Mouse (Mus musculus): ENCODE results near the gene Srd5a3. TPM values are rescaled to one million over a fixed set of nuclear protein-coding genes. Genes with fewer than 3 reads are reported as not detected.

Srd5a3 gene
- polyA plus RNA-seq, 1 experiment, result 11.0 TPM

- TF ChIP-seq CTCF (IDR thresholded peaks at IDR 0.05; ENCODE audit: control insufficient read depth, insufficient read depth, low read length), result no peak
- TF ChIP-seq POLR2A (IDR thresholded peaks at IDR 0.05; ENCODE audit: borderline replicate concordance, control insufficient read depth, low read depth, low read length), result no peak
- Histone ChIP-seq H3K4me1 (ENCODE audit: control insufficient read depth, insufficient read depth, low read length) (no peaks in the 10 kb centered on the region), H3K27ac (ENCODE audit: control insufficient read depth, insufficient read depth, low read depth, low read length, poor library complexity) (no peak overlapping the region), H3K4me3 (replicated peaks; ENCODE audit: control insufficient read depth, low read depth, low read length) (no peak overlapping the region)
- 70% methylated on average over 5 of the region's 5 CpGs for WGBS
Measured at GRCm38 (mm10) chr5:76120634-76121033, 19.4 kb upstream of the Srd5a3 start.

GRCm38 (mm10) chr5:76127584-76128316, 12.3 kb upstream of the Srd5a3 start:
- Histone ChIP-seq H3K4me1 (ENCODE audit: control insufficient read depth, insufficient read depth, low read length) (peaks cover 1% of the 10 kb centered on the region; the same call in 1 of the 2 replicates), H3K27ac (ENCODE audit: control insufficient read depth, insufficient read depth, low read depth, low read length, poor library complexity) (no peak overlapping the region), H3K4me3 (replicated peaks; ENCODE audit: control insufficient read depth, low read depth, low read length) (no peak overlapping the region)
- no peak for TF ChIP-seq CTCF (IDR thresholded peaks at IDR 0.05; ENCODE audit: control insufficient read depth, insufficient read depth, low read length)
- no peak for TF ChIP-seq POLR2A (IDR thresholded peaks at IDR 0.05; ENCODE audit: borderline replicate concordance, control insufficient read depth, low read depth, low read length)
- WGBS, result 79% methylated on average over 5 of the region's 5 CpGs

GRCm38 (mm10) chr5:76130292-76130691, 9.8 kb upstream of the Srd5a3 start:
- Histone ChIP-seq H3K4me1 (ENCODE audit: control insufficient read depth, insufficient read depth, low read length) (peaks cover 1% of the 10 kb centered on the region; the same call in 1 of the 2 replicates), H3K27ac (ENCODE audit: control insufficient read depth, insufficient read depth, low read depth, low read length, poor library complexity) (no peak overlapping the region), H3K4me3 (replicated peaks; ENCODE audit: control insufficient read depth, low read depth, low read length) (no peak overlapping the region)
- WGBS, result 17% methylated on average over 2 of the region's 2 CpGs
- TF ChIP-seq CTCF (IDR thresholded peaks at IDR 0.05; ENCODE audit: control insufficient read depth, insufficient read depth, low read length) (no peak), POLR2A (IDR thresholded peaks at IDR 0.05; ENCODE audit: borderline replicate concordance, control insufficient read depth, low read depth, low read length) (no peak)

DNA sequence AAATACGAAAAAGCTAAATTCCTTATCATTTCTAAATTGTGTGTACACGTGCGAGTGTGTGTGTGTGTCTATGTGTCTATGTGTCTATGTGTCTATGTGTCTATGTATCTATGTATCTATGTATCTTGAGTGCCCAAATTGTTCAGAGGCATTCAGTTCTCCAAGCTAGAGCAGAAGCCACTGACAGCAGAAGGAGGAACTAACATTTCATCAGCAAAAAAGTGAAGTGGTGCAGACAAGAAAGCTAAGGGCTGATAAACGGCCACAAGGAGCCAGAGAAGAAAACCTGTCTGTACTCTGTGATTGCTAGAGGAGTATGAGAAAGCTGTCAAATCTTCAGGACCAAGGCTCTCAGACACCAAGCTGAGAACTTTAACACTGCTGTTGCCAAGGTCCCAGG, 8.1 kb upstream of the Srd5a3 start:
- peak overlapping the region; percentile 94 for H3K27ac ChIP-seq (ENCODE audit: control insufficient read depth, insufficient read depth, low read depth, low read length, poor library complexity)
- no peak overlapping the region for H3K4me3 ChIP-seq (replicated peaks; ENCODE audit: control insufficient read depth, low read depth, low read length)
- H3K4me1 ChIP-seq (ENCODE audit: control insufficient read depth, insufficient read depth, low read length), result peaks cover 3% of the 10 kb centered on the region; the same call in 1 of the 2 replicates
- WGBS, result 49% methylated on average over 4 of the region's 4 CpGs
- no peak for TF ChIP-seq CTCF (IDR thresholded peaks at IDR 0.05; ENCODE audit: control insufficient read depth, insufficient read depth, low read length)
- no peak for TF ChIP-seq POLR2A (IDR thresholded peaks at IDR 0.05; ENCODE audit: borderline replicate concordance, control insufficient read depth, low read depth, low read length)

- WGBS, result 67% methylated on average over 1 of the region's 1 CpGs
- Histone ChIP-seq H3K27ac (ENCODE audit: control insufficient read depth, insufficient read depth, low read depth, low read length, poor library complexity) (peak overlapping the region; percentile 74), H3K4me1 (ENCODE audit: control insufficient read depth, insufficient read depth, low read length) (peaks cover 3% of the 10 kb centered on the region; the same call in 1 of the 2 replicates), H3K4me3 (replicated peaks; ENCODE audit: control insufficient read depth, low read depth, low read length) (no peak overlapping the region)
- no peak for TF ChIP-seq POLR2A (IDR thresholded peaks at IDR 0.05; ENCODE audit: borderline replicate concordance, control insufficient read depth, low read depth, low read length)
- TF ChIP-seq CTCF (IDR thresholded peaks at IDR 0.05; ENCODE audit: control insufficient read depth, insufficient read depth, low read length), result no peak
Measured at GRCm38 (mm10) chr5:76135644-76136043, 4.4 kb upstream of the Srd5a3 start.

DNA sequence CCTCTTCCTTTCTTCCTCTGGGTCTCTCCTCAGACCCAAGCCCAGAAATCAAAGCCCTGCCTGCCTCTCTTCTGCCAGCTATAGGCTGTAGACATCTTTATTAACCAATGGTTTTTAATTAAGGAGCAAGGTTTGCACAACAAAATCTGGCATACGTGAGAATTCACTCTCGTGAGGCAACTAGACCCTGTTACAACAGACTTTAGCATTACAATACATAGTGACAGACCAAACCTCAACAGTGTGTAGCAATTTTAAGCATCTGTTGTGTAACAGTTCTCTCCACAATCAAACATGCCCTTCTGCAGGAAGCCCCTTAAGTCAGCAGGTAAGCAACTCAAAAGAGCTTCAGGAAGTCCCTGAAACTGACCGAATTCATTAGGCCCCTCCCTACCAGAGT, 3.8 kb upstream of the Srd5a3 start:
- peak overlapping the region; percentile 82 for H3K27ac ChIP-seq (ENCODE audit: control insufficient read depth, insufficient read depth, low read depth, low read length, poor library complexity)
- WGBS, result 35% methylated on average over 3 of the region's 3 CpGs
- H3K4me1 ChIP-seq (ENCODE audit: control insufficient read depth, insufficient read depth, low read length), result peaks cover 3% of the 10 kb centered on the region; the same call in 1 of the 2 replicates
- TF ChIP-seq CTCF (IDR thresholded peaks at IDR 0.05; ENCODE audit: control insufficient read depth, insufficient read depth, low read length) (no peak), POLR2A (IDR thresholded peaks at IDR 0.05; ENCODE audit: borderline replicate concordance, control insufficient read depth, low read depth, low read length) (no peak)
- no peak overlapping the region for H3K4me3 ChIP-seq (replicated peaks; ENCODE audit: control insufficient read depth, low read depth, low read length)

DNA sequence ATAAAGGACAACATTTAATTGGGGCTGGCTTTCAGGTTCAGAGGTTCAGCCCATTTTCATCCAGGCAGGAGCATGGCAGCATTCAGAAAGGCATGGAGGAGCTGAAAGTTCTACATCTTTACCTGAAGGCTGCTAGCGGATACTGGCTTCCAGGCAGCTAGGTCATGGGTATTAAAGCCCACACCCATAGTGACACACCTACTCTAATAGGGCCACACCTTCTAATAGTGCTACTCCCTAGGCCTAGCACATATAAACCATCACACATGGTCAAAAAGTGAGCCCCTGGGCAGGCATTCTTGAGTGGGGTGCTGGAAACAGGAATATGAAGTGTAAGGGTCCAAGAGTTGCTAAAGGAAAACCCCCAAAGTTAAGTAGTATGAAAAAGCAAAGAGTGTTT, 2.5 kb upstream of the Srd5a3 start:
- no peak for TF ChIP-seq CTCF (IDR thresholded peaks at IDR 0.05; ENCODE audit: control insufficient read depth, insufficient read depth, low read length)
- TF ChIP-seq POLR2A (IDR thresholded peaks at IDR 0.05; ENCODE audit: borderline replicate concordance, control insufficient read depth, low read depth, low read length), result no peak
- Histone ChIP-seq H3K27ac (ENCODE audit: control insufficient read depth, insufficient read depth, low read depth, low read length, poor library complexity) (no peak overlapping the region), H3K4me1 (ENCODE audit: control insufficient read depth, insufficient read depth, low read length) (peaks cover 2% of the 10 kb centered on the region; the same call in 1 of the 2 replicates), H3K4me3 (replicated peaks; ENCODE audit: control insufficient read depth, low read depth, low read length) (no peak overlapping the region)
- WGBS, result 96% methylated on average over 1 of the region's 1 CpGs

- no peak overlapping the region for H3K4me3 ChIP-seq (replicated peaks; ENCODE audit: control insufficient read depth, low read depth, low read length)
- peaks cover 2% of the 10 kb centered on the region; the same call in 1 of the 2 replicates for H3K4me1 ChIP-seq (ENCODE audit: control insufficient read depth, insufficient read depth, low read length)
- TF ChIP-seq CTCF (IDR thresholded peaks at IDR 0.05; ENCODE audit: control insufficient read depth, insufficient read depth, low read length), result no peak
- TF ChIP-seq POLR2A (IDR thresholded peaks at IDR 0.05; ENCODE audit: borderline replicate concordance, control insufficient read depth, low read depth, low read length), result no peak
- WGBS, result 74% methylated on average over 1 of the region's 1 CpGs
- no peak overlapping the region for H3K27ac ChIP-seq (ENCODE audit: control insufficient read depth, insufficient read depth, low read depth, low read length, poor library complexity)
Measured at GRCm38 (mm10) chr5:76138071-76138470, 2.0 kb upstream of the Srd5a3 start.

Data from bone marrow, adult 2 months (tissue).